In the genomic region with DNA sequence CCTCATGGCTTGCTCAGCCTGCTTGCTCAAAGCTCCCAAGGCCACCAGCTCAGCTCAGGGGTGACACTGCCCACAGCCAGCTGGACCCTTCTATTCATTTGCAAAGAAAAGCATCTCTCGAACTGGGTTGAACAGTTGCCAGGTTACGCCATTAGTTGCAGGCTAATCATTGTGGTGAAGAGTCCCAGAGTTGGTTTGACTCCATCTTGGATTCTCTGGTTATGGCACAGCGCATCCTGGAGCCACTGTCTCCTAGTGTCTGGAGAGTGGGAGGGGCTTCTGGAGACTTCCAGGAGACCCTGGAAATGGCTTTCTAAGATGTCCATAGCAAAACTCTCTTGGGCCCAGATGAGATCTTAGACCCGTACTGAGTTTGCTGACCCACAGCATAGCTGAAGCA, we compare ENCODE assay signal across 9 mouse cellular contexts. TPM values are rescaled to one million over a fixed set of nuclear protein-coding genes. Genes with fewer than 3 reads are reported as not detected.
DNase-seq lines count a peak whose midpoint lies in the region; ATAC-seq and TF ChIP-seq lines count a peak whose summit lies in the region.
"Had no signal": no experiment of that assay in that cellular context is flagged by ENCODE, and none has a peak within 500 bp of the region (broad histone marks: within the 10 kb centered on the region; RNA-seq: fewer than 3 reads in every experiment).

No protein-coding gene starts in this region.

- no peaks in the 10 kb centered on the region for H3K27me3 ChIP-seq in heart, embryonic 15.5 days
- no peaks in the 10 kb centered on the region for H3K27me3 ChIP-seq in heart, adult 2 months (ENCODE audit: control insufficient read depth, insufficient read depth, low read length)
- no peaks in the 10 kb centered on the region for H3K27me3 ChIP-seq in neural tube, embryonic 12.5 days (replicated peaks)
- no peaks in the 10 kb centered on the region for H3K27me3 ChIP-seq in limb, embryonic 12.5 days

- no peak for ATAC-seq in heart, embryonic 15.5 days (replicated peaks; ENCODE audit: insufficient number of reproducible peaks, insufficient read depth, low FRiP score, low read depth)
- 0 out of 2 replicates have a peak, but pooled peaks have one; percentile 15 for ATAC-seq in neural tube, embryonic 12.5 days (ENCODE audit: low FRiP score, low read depth)
- no peak for ATAC-seq in limb, embryonic 12.5 days (ENCODE audit: insufficient number of reproducible peaks, insufficient read depth, low FRiP score, low TSS enrichment, low read depth)

- TF ChIP-seq EP300 in heart, adult 2 months (IDR thresholded peaks at IDR 0.05; ENCODE audit: insufficient read depth, low read depth, low read length) = no peak

- intact Hi-C loops in heart, adult 2 months (cut with DNase I) = loop anchor here (1.0 kb wide), 3 partner anchors 31 to 93 kb away; a partner anchor contains a TSS

- H3K4me1 ChIP-seq in heart, embryonic 15.5 days (replicated peaks) = peaks cover 19% of the 10 kb centered on the region
- peaks cover 20% of the 10 kb centered on the region for H3K4me1 ChIP-seq in heart, adult 2 months (ENCODE audit: control insufficient read depth, insufficient read depth, low read length)
- H3K4me1 ChIP-seq in neural tube, embryonic 12.5 days = no peaks in the 10 kb centered on the region
- H3K4me1 ChIP-seq in limb, embryonic 12.5 days (replicated peaks) = peaks cover 31% of the 10 kb centered on the region

- H3K79me2 ChIP-seq in heart, adult 2 months (replicated peaks; ENCODE audit: control insufficient read depth, insufficient read depth, low read length) = no peaks in the 10 kb centered on the region

- TF ChIP-seq POLR2A in heart, adult 2 months (IDR thresholded peaks at IDR 0.05; ENCODE audit: insufficient read depth, low read depth, low read length) = no peak

- no peak for DNase-seq in heart, adult 2 months
- DNase-seq in neural tube, embryonic 10.5 days (ENCODE audit: extremely low spot score, low spot score) = no peak
- no peak for DNase-seq in urinary bladder, adult 18-20 months (ENCODE audit: low spot score in 2 of 2)
- DNase-seq in layer of hippocampus, adult 11-12 months (ENCODE audit: low spot score) = no peak
- no peak for DNase-seq in ovary, postnatal 36 days (ENCODE audit: low spot score)

- H3K4me3 ChIP-seq in heart, embryonic 15.5 days = no peak overlapping the region
- no peak overlapping the region for H3K4me3 ChIP-seq in heart, adult 2 months
- no peak overlapping the region for H3K4me3 ChIP-seq in neural tube, embryonic 12.5 days
- H3K4me3 ChIP-seq in limb, embryonic 12.5 days (replicated peaks) = no peak overlapping the region

- no peaks in the 10 kb centered on the region for H3K36me3 ChIP-seq in heart, embryonic 15.5 days
- no peaks in the 10 kb centered on the region for H3K36me3 ChIP-seq in heart, adult 2 months (ENCODE audit: control insufficient read depth, insufficient read depth, low read length)
- no peaks in the 10 kb centered on the region for H3K36me3 ChIP-seq in neural tube, embryonic 12.5 days
- H3K36me3 ChIP-seq in limb, embryonic 12.5 days = no peaks in the 10 kb centered on the region

- 78% methylated on average over 4 of the region's 4 CpGs for WGBS in heart, embryonic 15.5 days
- 83% methylated on average over 4 of the region's 4 CpGs for WGBS in heart, adult 2 months
- 86% methylated on average over 4 of the region's 4 CpGs for WGBS in neural tube, embryonic 12.5 days
- WGBS in limb, embryonic 12.5 days = 90% methylated on average over 4 of the region's 4 CpGs

- no peaks in the 10 kb centered on the region for H3K9me3 ChIP-seq in heart, embryonic 15.5 days (replicated peaks)
- H3K9me3 ChIP-seq in neural tube, embryonic 12.5 days = no peaks in the 10 kb centered on the region
- no peaks in the 10 kb centered on the region for H3K9me3 ChIP-seq in limb, embryonic 12.5 days

- H3K9ac ChIP-seq in heart, embryonic 15.5 days = no peak overlapping the region
- H3K9ac ChIP-seq in heart, adult 2 months (ENCODE audit: low read depth, low read length) = no peak overlapping the region
- no peak overlapping the region for H3K9ac ChIP-seq in neural tube, embryonic 12.5 days
- no peak overlapping the region for H3K9ac ChIP-seq in limb, embryonic 12.5 days (replicated peaks)

- H3K27ac ChIP-seq in heart, embryonic 15.5 days = no peak overlapping the region
- no peak overlapping the region for H3K27ac ChIP-seq in heart, adult 2 months
- H3K27ac ChIP-seq in neural tube, embryonic 12.5 days = no peak overlapping the region
- no peak overlapping the region for H3K27ac ChIP-seq in limb, embryonic 12.5 days

- TF ChIP-seq CTCF in heart, adult 2 months (IDR thresholded peaks at IDR 0.05) = no peak

- 0 out of 2 replicates have a peak overlapping the region, but pooled peaks have one; percentile 69 for H3K4me2 ChIP-seq in heart, embryonic 15.5 days
- H3K4me2 ChIP-seq in neural tube, embryonic 12.5 days (replicated peaks) = no peak overlapping the region
- 0 out of 2 replicates have a peak overlapping the region, but pooled peaks have one; percentile 43 for H3K4me2 ChIP-seq in limb, embryonic 12.5 days

RNA-seq across cellular contexts. Expression of a gene that starts 22.4 kb away (rescaled TPM):
- polyA plus RNA-seq in heart, embryonic 15.5 days (2015; fragmentation: Nextera tagmentation; extraction: Ambion mirVana) = 3.1 and 4.8 TPM in 2 replicates
- 1 to 10 TPM in 1 of 2 experiments, under 1 TPM in 1; 0.70 to 1.1 TPM for total RNA-seq in heart, adult 2 months (2021)
- 2.5 and 6.3 TPM in 2 replicates for polyA plus RNA-seq in heart, adult 2 months (2012; rRNA removed)
- polyA plus RNA-seq in neural tube, embryonic 12.5 days (2016; fragmentation: Nextera tagmentation; extraction: Ambion mirVana) = 0.13 and 0.23 TPM in 2 replicates
- polyA plus RNA-seq in limb, embryonic 12.5 days (2016; fragmentation: Nextera tagmentation; extraction: Ambion mirVana) = 4.5 and 4.7 TPM in 2 replicates

RNA-seq across cellular contexts. Expression of a gene that starts 31.3 kb away (rescaled TPM):
- 52.0 and 59.9 TPM in 2 replicates for polyA plus RNA-seq in heart, embryonic 15.5 days (2015; fragmentation: Nextera tagmentation; extraction: Ambion mirVana)
- total RNA-seq in heart, adult 2 months (2021) = 10 to 100 TPM; 21.2 to 22.4 TPM
- polyA plus RNA-seq in heart, adult 2 months (2012; rRNA removed) = 26.4 and 29.3 TPM in 2 replicates
- 74.0 and 80.4 TPM in 2 replicates for polyA plus RNA-seq in neural tube, embryonic 12.5 days (2016; fragmentation: Nextera tagmentation; extraction: Ambion mirVana)
- 66.9 and 67.4 TPM in 2 replicates for polyA plus RNA-seq in limb, embryonic 12.5 days (2016; fragmentation: Nextera tagmentation; extraction: Ambion mirVana)

RNA-seq across cellular contexts. Expression of a gene that starts 54.6 kb away (rescaled TPM):
- 7.4 and 8.1 TPM in 2 replicates for polyA plus RNA-seq in heart, embryonic 15.5 days (2015; fragmentation: Nextera tagmentation; extraction: Ambion mirVana)
- 1 to 10 TPM; 2.2 to 2.8 TPM for total RNA-seq in heart, adult 2 months (2021)
- 2.0 and 3.2 TPM in 2 replicates for polyA plus RNA-seq in heart, adult 2 months (2012; rRNA removed)
- 0.08 TPM in 1 of 2 replicates, not detected in the other for polyA plus RNA-seq in neural tube, embryonic 12.5 days (2016; fragmentation: Nextera tagmentation; extraction: Ambion mirVana)
- polyA plus RNA-seq in limb, embryonic 12.5 days (2016; fragmentation: Nextera tagmentation; extraction: Ambion mirVana) = 0.09 and 0.26 TPM in 2 replicates
- polyA plus RNA-seq: embryonic facial prominence, embryonic 11.5 days had no signal
